In genomic region chr5:103993601-103994000, GRCm38 (mm10) we compare ENCODE assay signal across 12 mouse cellular contexts. TPM values are rescaled to one million over a fixed set of nuclear protein-coding genes. Genes with fewer than 3 reads are reported as not detected.
DNase-seq lines count a peak whose midpoint lies in the region; ATAC-seq and TF ChIP-seq lines count a peak whose summit lies in the region.
"Had no signal": no experiment of that assay in that cellular context is flagged by ENCODE, and none has a peak within 500 bp of the region (broad histone marks: within the 10 kb centered on the region; RNA-seq: fewer than 3 reads in every experiment).

No protein-coding gene starts in this region.

- no peak for DNase-seq in lung, adult 2 months
- no peak for DNase-seq in lung, postnatal 10 days
- DNase-seq in NIH3T3 (ENCODE audit: low read depth): peak; percentile 38
- peak; percentile 57 for DNase-seq in splenic B cell, adult 2 months (ENCODE audit: low read depth, low spot score)
- no peak for DNase-seq in layer of hippocampus, adult 9-10 months (ENCODE audit: low spot score)
- no peak for DNase-seq in cerebellum, adult 11-12 months
- DNase-seq: kidney, postnatal 14 days had no signal

- TF ChIP-seq POLR2A in lung, adult 2 months (IDR thresholded peaks at IDR 0.05; ENCODE audit: borderline replicate concordance, extremely low read depth, low read depth, low read length): no peak

- 77% methylated on average over 1 of the region's 1 CpGs for WGBS in lung, adult 2 months

- peak; percentile 54; the same call in 1 of the 2 replicates for ATAC-seq in erythroblast, adult 5-6 weeks (replicated peaks; ENCODE audit: low FRiP score, poor library complexity, severe bottlenecking)

- H3K36me3 ChIP-seq in splenic B cell, adult 2 months (ENCODE audit: control insufficient read depth, insufficient read depth, low read length, poor library complexity, severe bottlenecking): peaks cover 2% of the 10 kb centered on the region; the same call in 1 of the 2 replicates

- H3K27me3 ChIP-seq in splenic B cell, adult 2 months (ENCODE audit: control insufficient read depth, insufficient read depth, low read length, poor library complexity, severe bottlenecking): no peaks in the 10 kb centered on the region
- H3K27me3 ChIP-seq: liver, embryonic 15.5 days; stomach, embryonic 15.5 days had no signal

- peak; percentile 49 for TF ChIP-seq CTCF in lung, adult 2 months (IDR thresholded peaks at IDR 0.05; ENCODE audit: insufficient read depth, low read length)

- H3K4me1 ChIP-seq in lung, adult 2 months (ENCODE audit: control insufficient read depth, insufficient read depth, low read length): no peaks in the 10 kb centered on the region
- H3K4me1 ChIP-seq: stomach, embryonic 15.5 days had no signal

- no peak overlapping the region for H3K4me3 ChIP-seq in lung, adult 2 months (replicated peaks; ENCODE audit: extremely low read depth, low read depth, low read length)
- H3K4me3 ChIP-seq: liver, embryonic 15.5 days; stomach, embryonic 15.5 days had no signal

RNA-seq across cellular contexts. Expression of gene Hsd17b13, which starts 16.4 kb away (rescaled TPM):
- 0.14 TPM in 1 of 2 replicates, not detected in the other for polyA plus RNA-seq in lung, adult 2 months (2012; rRNA removed)
- not detected in 2 replicates for total RNA-seq in erythroblast, adult 5-6 weeks (2015; ENCODE audit: low replicate concordance)
- total RNA-seq in erythroblast, adult 5-6 weeks (2017; ENCODE audit: low replicate concordance): 0.84 TPM in 1 of 2 replicates, not detected in the other
- total RNA-seq: adrenal gland, adult 18-20 months had no signal
- polyA plus RNA-seq: neural tube, embryonic 14.5 days had no signal

RNA-seq across cellular contexts. Expression of gene Hsd17b11, which starts 28.1 kb away (rescaled TPM):
- 39.8 and 53.1 TPM in 2 replicates for polyA plus RNA-seq in lung, adult 2 months (2012; rRNA removed)
- total RNA-seq in erythroblast, adult 5-6 weeks (2015; ENCODE audit: low replicate concordance): 12.5 and 16.5 TPM in 2 replicates
- total RNA-seq in erythroblast, adult 5-6 weeks (2017; ENCODE audit: low replicate concordance): 6.3 and 21.8 TPM in 2 replicates

RNA-seq across cellular contexts. Expression of gene Nudt9, which starts 52.5 kb away (rescaled TPM):
- polyA plus RNA-seq in lung, adult 2 months (2012; rRNA removed): 51.1 and 61.6 TPM in 2 replicates
- total RNA-seq in erythroblast, adult 5-6 weeks (2015; ENCODE audit: low replicate concordance): 13.8 and 14.4 TPM in 2 replicates
- 34.2 and 44.5 TPM in 2 replicates for total RNA-seq in erythroblast, adult 5-6 weeks (2017; ENCODE audit: low replicate concordance)

Comparison
In these comparisons a context has a peak if more than half of its experiments do, and no peak if none do; other contexts are left out.
1. DNase-seq: peak in NIH3T3 (single experiment) and splenic B cell, adult 2 months (single experiment); none in lung, adult 2 months (single experiment), lung, postnatal 10 days (single experiment), layer of hippocampus, adult 9-10 months (single experiment) and cerebellum, adult 11-12 months (single experiment).